Mouse (Mus musculus) MN1 (cell line): Measurements from ENCODE around the gene Slc35f3.

ENCODE experiments used
- DNase-seq: peaks from one replicate; pipeline ENCODE4 v3.0.0-alpha.2; 2016; ENCODE audit warnings: low spot score

Slc35f3 gene

DNA sequence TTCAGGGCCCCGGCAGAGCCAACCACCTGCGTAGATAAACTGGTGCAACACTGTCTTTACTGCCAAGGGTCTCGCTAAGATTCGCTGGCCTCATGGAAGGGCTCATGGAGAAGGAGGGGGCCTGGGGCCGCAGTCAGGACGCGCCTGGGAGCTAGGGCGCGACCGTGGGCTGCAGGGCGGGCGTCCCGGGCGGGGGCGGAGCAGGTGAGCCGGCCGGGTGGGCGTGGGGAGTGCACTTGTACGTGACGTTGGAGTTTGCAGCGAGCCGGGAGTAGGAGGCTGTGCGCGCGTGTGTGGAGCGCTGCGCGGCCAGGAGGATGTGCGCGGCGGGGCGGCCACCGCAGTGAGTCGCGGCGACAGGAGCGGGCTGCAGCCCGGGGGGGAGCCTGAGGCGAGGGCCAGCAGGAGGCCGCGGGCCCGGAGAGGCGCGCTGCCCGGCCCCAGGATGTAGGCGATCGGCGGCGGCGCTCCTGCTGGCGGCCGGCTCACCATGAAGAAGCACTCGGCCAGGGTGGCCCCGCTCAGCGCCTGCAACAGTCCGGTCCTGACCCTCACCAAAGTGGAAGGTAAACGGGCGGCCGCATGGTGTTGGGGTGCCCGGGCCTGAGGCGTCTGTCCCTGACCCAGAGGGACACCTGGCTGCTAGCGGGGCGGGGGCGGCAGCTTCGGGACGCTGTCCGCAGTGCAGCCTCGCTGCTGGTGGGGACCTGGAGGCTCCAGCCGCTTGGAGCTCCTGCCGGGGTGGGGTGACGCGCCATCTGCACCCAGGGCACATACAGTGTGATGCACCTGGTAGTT is at the start of gene Slc35f3:
Gene Slc35f3, plus strand, starts transcription at position 263 of the 798 bp plus-strand sequence.
- DNase-seq: no peak

- no peak for DNase-seq
Observed at GRCm38 (mm10) chr8:126250486-126250885, 47.9 kb upstream of the Slc35f3 start.

DNA sequence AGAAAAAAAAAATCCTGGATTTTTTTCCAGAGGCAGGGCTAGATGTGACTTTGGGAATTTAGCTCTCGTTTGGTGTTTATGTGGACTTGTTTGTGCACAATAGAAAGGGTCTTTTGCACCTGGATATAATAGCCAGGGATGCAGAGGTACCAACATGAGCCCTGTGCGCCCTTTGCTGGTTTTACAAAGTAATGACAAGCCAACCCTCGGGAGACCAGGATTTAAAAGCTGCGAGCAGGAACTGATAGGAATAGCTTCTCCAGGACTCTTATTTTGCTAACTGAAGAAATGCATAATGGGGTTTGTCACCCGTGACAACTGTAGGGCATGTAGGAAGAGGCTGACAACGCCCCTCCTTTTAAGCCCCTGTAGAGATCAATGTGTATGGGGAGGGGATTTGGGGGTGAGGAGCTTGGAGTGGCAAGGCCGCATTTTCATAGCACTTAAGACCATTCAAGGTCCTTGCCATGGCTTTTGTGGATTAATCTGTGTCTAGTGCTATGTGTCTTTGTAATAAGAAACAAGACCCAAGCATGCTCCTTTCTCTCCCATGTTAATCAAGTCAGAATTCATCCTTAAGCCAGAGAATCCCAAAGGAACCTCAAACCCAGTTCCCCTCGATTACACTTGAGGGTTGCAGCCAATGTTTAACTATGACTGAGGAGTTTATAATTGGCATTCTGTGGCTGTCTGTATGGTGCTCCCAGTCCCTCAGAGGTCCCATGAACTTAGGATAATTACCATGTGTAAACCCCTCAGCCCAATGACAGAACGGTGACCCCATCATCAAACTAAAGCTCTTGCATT is 41.6 kb upstream of the Slc35f3 start:
- DNase-seq: no peak

DNA sequence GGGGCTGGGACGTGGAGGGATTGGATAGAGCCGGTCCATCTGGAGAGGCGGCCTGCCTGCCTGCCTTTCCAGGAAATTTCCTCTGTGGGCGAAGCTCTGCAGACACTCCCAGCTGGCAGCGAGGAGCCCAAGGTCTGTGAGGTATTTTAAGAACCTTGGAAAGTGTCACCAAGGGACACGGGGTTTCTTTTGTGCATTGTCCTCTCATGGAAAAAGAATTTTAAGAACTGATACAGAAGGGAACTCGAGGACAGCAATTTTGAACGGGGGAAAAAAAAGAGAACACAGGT is 41.0 kb upstream of the Slc35f3 start:
- no peak for DNase-seq

GRCm38 (mm10) chr8:126258175-126258781 is 40.1 kb upstream of the Slc35f3 start:
- DNase-seq: peak; percentile 43

DNA sequence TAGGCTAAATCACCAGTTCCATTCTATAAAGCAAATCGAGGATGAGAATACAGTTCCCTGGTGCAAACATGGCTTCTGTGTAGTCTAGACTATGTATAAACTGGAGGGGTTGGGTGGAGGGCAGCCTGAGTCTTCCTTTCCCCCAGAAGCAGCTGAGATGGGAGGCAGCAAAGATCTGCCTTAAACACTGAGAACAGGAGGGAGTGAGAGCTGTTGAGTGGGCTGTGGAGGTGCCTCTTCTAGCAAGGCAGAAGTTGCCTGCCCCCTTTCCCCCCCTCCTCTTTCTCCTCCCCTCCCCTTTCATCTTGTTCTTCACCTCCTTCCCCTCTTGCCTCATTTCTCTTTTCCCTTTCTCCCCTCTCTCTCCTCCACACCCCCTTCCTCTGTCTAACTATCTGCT is 33.2 kb upstream of the Slc35f3 start:
- DNase-seq: no peak

DNA sequence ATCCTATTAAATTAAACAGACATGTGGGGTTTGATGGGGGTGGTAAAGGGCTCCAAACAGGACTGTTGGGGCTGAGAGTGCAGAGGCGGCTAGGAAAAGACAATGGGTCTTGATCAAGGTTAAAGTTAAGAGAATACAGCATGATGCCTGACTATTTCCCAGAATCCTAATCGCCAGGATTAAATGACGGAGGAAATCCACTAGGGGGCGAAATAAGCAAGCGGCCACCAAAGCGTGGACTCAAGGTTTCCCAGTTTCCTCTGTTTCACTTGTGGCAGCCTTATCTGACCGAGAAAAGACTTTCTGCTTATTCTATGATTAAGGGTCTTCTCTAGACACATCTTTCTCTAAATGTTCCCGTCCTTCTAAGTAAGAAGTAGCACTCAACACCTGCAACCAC is 31.2 kb upstream of the Slc35f3 start:
- DNase-seq: peak; percentile 23

- no peak for DNase-seq
Observed at GRCm38 (mm10) chr8:126269733-126270132, 28.6 kb upstream of the Slc35f3 start.

DNA sequence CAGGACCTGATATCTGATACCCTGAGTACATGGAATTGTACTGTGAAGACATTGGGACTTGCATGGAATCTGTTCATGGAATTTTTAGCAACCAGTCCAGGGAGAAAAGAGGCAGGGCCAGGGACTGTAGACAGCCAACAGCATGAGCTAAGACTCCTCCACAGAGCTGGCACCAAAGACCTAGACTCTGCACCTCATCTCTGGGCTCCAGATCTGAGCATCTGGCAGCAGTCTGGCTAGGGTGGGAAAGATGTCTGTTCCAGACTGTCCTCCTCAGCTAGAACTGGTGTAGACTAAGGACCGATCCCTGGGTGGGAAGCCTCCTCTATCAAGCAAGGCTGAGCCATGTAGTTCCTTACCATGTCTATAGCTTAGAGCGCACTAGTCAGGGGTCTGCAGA is 25.9 kb upstream of the Slc35f3 start:
- DNase-seq: no peak

DNA sequence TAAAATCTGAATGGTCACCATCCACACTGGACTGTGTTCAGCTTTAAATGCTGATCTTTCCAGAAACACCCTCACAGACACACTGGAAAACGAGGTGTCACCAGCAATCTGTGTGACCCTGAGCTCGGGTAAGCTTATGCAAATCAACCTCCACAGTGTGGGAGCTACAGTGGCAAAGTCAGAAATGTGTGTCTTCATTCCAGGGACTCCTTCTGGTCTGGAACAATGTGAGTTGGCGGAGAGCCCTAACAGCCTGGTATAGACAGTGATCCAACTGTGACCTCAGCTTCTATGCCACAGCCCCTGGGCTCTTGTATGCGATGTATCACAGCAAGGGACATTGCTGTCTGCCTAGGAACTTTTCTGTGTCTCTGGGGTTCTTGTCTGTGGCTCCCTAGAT is 25.3 kb upstream of the Slc35f3 start:
- no peak for DNase-seq

- DNase-seq: no peak
Observed at GRCm38 (mm10) chr8:126274866-126275360, 23.4 kb upstream of the Slc35f3 start.

- no peak for DNase-seq
Observed at GRCm38 (mm10) chr8:126275886-126276285, 22.5 kb upstream of the Slc35f3 start.

- DNase-seq: no peak
Observed at GRCm38 (mm10) chr8:126291951-126292350, 6.4 kb upstream of the Slc35f3 start.

GRCm38 (mm10) chr8:126297284-126297845 is 993 bp upstream of the Slc35f3 start:
- peak; percentile 21 for DNase-seq

DNA sequence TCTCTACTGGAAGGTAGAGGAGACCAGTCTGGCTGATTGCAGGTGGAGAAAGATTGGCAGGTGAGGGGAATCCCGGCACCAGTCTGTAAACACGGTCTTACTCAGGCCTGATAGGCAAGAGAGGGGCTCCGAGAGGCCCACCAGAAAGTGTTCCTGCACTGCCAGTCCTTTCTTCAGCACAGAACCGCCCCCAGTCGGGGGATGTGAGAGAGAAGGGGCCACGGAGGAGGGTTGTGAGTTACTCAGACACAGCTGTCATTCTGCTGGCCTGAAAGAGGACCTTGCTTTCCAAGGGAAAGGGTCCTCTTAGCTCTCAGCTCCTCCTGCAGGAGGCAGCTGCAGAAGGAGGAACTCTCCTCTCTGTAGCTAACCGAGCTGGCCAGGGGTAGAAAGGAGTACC is 975 bp downstream of the Slc35f3 start:
- DNase-seq: no peak

DNA sequence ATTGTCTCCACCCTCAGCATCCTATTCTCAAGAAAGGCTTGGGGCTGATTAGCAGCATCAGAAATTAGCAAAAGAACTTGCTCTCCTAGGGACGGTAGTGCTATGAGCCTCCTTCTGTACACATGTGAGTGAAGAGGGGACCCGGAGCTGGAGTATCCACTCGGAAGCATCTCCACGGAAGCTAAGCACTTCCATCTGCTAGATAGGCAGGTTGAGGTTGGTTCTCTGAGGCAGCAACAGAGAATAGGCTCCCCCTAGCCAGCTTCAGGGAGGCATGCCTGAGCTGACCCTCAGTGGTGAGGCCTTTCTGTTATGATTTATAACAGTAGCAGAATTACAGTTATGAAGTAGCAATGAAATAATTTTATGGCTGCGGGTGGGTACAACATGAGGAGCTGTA is 2.0 kb downstream of the Slc35f3 start:
- no peak for DNase-seq

GRCm38 (mm10) chr8:126301580-126301979 is 3.2 kb downstream of the Slc35f3 start:
- no peak for DNase-seq

GRCm38 (mm10) chr8:126307164-126307563 is 8.8 kb downstream of the Slc35f3 start:
- no peak for DNase-seq

- no peak for DNase-seq
Observed at GRCm38 (mm10) chr8:126309015-126309414, 10.7 kb downstream of the Slc35f3 start.

DNA sequence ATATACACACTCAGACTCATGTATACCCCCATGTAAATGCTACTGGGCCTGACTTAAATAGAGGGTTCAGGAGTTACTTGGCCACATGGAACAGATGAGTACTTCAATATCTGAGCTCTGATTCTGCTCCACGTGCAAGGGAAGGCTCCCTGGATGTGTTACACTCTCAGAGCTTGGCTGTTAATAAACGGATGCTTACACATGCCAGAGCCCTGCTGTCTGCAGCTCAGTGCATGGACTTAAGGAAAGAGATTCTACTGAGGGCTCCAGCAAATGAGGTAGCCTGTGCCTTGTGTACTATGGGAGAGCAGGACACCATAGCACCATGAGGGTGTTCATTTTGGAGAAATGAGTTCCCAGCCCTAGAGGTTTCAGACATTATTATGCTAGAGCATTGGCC is 26.6 kb downstream of the Slc35f3 start:
- DNase-seq: no peak

- DNase-seq: no peak
Observed at GRCm38 (mm10) chr8:126326136-126326535, 27.8 kb downstream of the Slc35f3 start.

DNA sequence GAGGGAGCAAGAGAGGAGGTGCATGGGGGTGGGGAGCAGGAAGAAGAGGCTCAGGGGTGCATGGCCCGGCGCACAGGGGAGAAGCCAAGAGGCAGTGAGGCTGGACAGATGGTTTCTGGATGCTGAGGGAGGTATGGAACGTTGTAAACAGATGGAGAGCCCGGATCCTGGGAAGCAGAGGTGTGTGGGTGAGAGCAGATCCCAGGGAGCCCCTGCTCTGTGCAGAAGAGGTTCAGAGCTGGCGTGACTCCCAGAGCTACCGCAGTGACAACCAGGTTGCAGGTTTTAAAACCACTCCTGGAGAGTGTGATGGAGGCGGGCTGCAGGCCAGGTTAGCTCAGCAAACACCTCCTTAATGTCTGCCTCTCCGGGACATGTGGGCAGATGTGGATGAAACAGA is 28.4 kb downstream of the Slc35f3 start:
- no peak for DNase-seq

- no peak for DNase-seq
Observed at GRCm38 (mm10) chr8:126327786-126328185, 29.4 kb downstream of the Slc35f3 start.
